Mouse (Mus musculus): ENCODE results near the gene Tcf7.
A peak's percentile ranks its signal among the peaks of the same experiment; 100 is the strongest.

Tcf7 gene

DNA sequence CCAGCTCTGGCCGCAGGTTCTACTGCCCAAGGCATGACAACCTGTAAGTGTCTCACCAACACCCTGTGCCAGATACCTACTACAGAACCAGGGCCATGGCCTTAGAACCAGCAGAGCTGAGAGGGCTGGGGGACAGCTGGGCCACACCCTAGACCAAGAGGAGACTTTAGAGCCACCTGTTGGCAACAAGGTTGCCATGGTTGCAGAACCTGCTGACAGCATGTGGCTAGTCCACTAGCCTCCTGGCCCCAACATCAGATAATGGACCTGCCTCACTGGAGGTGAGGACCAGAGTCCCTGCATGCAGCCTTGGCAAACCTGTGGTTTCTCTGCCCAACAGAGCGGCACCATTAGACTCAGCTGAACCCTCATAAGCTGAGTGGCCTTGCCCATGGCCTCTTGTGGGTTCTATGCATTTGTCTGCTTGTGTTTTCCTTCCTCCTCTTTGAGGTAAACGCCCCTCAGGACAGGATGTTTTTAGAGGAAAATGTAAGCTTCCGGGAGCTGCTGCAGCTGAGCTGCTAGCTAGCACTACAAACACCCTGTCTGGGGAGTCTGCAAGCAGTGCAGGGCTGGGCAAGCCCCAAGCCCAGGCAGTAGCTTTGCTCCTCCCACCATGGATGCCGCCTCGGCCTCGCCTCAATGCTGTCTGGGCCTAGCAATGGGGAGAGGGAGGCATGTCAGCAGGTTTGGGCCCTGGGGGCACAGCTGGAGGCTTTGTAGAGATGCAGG is 14.5 kb downstream of the Tcf7 start:
- peak; percentile 78 to 86 for DNase-seq (ENCODE audit: low spot score in 2 of 2)

DNA sequence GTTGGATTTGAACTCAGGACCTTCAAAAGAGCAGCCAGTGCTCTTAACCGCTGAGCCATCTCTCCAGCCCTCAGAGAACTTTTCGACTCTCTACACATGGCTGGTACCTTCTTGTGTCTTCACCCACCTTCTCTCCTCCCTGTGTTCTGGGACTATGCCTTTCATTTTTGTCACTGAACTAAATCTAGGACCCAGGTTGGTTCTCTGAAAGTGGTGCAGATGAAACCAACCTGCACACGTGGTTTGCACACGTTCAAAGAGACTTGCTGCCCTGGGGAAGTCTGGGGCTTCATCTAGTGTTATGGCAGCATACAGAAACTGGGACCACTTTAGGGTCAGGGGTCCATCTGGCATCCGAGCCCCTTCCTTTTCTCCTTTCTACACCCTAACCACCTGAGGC is 15.5 kb downstream of the Tcf7 start:
- DNase-seq (ENCODE audit: low spot score in 2 of 2), result peak in 1 of 2 experiments; percentile 15

DNA sequence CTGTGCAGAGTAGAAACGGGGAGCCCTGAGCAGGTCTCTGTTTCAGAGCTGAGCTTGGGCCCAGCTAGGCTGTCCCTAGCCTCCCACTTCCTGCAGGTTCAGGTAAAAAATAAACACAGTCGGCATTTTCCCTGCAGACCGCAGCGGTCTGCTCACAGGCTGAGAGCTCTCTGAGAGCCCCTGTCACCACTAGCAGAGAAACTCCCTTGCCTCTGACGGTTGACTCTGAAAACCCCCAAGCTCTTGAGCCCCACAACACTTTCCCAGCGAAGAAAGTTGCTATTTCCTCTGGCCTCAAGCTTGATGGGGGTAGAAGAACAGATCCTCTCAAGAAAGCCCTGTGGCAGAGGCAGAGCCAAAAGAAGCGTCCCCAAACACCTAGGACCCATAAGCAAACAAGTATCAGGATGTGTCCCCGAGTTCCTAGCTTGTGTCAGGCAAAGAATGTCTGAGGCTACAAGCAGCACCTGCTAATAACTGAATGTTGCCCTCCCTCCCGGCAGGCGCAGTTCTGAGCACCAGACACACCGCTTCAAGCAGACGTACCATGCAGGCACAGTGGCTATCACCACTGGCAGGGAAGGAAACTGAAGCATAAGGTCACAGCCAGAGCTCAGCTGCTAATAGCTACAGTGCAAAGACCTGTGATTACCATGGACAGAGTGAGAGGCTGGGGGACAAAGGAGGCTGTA is 17.1 kb downstream of the Tcf7 start:
- DNase-seq (ENCODE audit: low spot score in 2 of 2), result peak; percentile 46 to 61

DNA sequence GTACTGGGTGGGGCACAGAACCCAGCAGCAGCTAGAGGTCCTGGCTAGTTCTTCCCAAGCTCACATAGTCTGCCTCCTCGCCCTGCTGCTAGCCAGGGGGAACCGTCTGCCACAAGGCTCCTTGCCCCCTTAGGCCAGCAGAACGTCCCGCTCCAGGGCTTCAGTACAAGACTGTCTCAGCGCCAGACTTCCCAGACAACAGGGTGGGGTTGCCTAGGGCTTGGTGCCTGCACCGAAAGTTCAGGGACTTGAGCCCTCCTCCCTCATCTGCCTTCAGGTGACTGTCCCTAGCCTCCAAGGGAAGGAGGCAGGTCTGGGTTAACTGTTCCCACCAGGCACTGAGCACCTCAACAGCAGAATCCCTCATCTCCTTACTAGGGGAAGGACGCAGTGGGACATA is 17.9 kb downstream of the Tcf7 start:
- peak; percentile 17 to 18 for DNase-seq (ENCODE audit: low spot score in 2 of 2)

DNA sequence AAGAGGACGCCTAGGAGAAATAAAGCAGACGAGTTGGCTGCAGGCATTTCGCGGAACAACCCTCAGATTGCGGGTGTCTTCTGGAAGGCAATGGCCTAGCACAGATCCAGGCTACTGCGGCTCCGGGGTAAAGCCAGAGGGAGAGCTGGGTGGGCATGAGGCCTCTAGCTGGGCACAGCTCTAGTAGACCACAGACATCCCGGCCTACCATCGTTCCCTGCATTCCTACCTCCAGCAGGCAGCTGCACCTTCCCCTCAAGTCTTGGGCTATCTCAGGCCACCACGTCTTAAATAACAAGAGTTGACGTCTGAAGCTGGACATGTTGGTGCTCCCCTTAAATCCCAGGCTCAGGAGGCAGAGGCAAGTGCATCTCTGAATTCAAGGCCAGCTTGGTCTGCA is 20.5 kb downstream of the Tcf7 start:
- DNase-seq (ENCODE audit: low spot score in 2 of 2), result peak in 1 of 2 experiments; percentile 11

DNA sequence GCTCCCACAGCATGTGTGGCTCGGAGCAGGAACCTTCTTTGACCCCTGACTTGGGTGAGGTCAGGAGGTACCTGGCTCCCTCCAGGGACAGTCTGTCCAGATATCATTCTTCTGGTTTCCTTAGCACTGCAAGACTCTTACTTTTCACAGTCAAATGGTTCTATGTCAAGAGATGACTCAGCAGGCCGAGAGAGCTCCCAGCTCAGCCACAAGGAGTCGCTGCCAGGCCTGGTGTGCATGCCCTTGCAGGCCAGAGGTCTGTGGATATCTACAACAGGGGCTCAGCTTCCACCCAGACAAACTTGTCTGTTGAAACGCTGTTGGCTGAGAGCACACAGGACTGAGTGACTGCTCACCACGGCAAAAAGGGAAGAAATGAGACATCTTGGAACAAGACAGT is 20.9 kb downstream of the Tcf7 start:
- peak; percentile 53 to 62 for DNase-seq (ENCODE audit: low spot score in 2 of 2)

DNA sequence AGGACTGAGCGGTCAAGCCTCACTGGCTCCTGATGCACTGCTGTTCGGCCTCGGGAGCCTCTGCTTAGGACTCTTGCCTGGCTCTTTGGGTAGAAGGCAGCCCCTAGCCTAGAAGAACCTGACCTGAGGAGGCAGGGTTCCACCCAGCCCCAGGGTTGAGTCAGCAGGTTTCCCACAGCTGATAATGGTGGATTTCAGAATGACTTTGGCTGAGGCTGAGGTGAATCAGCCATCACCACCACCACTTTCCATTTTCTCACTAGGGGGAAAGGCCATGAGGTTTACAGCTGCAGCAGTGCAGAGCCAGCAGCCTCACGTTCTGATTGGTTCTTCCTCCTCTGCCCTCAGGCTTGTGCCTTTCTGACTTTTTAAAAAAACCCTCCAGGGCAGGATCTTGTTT is 21.9 kb downstream of the Tcf7 start:
- peak in 1 of 2 experiments; percentile 5 for DNase-seq (ENCODE audit: low spot score in 2 of 2)

DNA sequence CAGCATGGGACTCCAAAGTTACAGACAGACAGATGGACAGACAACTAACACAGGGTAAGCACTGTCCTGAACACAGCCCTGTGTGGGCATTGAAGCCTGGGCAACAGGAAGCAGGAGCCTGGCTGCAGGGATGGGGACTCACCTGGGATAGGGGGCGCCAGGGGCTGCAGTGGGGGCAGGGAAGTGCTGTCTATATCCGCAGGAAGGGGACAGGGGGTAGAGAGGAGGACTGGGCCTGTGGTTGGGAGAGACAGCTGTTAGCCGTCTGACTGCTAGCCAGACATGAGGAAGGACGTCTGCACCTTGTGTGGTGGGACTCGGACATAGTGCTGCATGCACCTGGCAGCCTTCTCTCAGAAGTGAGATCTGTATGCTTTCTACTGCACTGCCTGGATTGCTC is 24.1 kb downstream of the Tcf7 start:
- DNase-seq (ENCODE audit: low spot score in 2 of 2), result peak; percentile 30 to 37

DNA sequence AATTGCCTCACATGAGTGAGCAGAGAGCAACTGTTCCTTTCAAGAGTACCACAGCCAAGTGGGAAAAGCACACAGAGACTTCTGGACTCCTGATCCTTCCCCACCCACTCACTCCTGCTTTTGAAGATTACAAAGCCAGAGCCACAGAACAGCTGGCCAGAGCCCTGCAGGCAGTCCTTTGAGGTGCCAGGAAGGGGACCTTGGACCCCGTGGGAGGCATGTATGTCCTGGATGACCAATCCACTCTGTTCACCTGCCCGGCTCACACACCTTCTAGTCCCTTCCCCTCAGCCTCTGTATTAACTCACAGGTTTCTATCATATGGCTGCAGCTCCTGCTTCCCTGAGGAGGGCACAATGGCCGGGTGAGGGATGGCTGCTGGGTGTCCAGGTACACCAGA is 25.4 kb downstream of the Tcf7 start:
- no peak for DNase-seq (ENCODE audit: low spot score in 2 of 2)

DNA sequence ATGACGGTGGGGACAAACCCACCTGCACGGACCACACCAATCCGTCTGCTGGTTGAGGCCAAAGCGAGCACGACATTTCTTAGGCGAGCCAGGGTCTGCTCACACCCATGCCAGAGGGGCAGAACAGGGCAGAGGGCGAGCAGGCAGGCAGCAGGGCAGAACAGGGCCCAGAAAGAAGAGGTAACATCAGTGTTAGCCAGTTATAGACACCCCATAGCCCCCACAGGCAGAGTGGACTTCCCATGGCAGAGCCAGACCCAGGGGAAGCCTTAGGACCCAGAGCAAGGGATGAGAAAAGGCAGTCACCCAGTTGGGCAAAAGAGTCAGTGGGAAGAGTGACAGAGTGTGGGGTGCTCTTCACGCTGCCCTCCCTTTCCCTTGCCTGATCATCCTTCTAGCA is 27.7 kb downstream of the Tcf7 start:
- DNase-seq (ENCODE audit: low spot score in 2 of 2), result peak in 1 of 2 experiments; percentile 8

DNA sequence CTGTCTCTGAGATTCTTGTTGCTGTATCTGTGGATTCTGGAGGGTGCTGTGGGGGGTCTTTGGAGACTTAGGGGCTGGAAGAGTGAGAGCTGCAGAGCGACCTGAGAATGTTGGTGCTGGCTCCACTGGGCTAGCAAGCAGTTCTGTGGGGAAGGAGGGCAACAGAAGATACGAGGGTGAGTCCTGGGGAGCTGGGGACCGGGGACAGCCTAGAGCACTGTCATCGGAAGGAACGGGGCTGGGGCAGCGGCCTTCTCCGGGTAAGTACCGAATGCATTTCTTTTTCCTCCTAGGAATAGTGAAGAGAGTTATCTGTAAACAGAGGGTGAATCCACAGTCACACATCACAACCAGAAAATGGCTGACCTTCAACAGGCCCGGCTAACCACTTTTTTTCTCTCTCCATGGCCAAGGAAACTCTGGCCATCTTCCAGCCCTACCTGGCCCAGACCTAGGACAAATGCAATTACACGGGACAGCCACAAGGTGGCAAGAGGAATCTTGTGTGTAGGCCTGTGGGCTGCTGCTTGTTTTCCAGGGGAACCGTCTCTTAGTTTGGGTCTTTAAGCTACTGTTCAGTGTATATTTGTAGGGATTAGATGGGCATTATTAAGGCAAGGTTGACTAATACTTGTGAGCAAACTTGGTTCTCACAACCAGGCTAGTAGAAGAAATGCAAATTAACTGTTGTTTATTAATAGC is 29.0 kb downstream of the Tcf7 start:
- peak; percentile 25 to 55 for DNase-seq (ENCODE audit: low spot score in 2 of 2)

DNA sequence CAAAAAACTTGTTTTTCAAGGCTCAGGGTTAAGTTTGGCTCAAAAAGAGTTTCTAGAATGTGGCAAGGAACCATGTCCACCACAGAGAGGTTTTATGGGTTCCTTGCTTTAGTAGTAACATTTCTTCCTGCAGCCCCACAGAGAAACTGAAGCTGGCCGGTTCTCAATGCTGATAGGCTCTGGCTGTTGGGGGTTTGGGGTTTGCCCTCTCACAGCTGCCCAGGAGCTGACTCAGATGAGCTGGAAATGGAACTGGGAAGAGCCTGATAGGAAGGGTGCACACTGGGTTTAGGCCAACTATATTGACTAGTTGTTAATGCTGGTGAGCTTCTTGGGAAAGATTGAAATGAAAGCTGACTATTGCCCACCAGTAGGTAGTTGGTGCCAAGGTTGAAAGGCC is 30.1 kb downstream of the Tcf7 start:
- peak in 1 of 2 experiments; percentile 20 for DNase-seq (ENCODE audit: low spot score in 2 of 2)

DNA sequence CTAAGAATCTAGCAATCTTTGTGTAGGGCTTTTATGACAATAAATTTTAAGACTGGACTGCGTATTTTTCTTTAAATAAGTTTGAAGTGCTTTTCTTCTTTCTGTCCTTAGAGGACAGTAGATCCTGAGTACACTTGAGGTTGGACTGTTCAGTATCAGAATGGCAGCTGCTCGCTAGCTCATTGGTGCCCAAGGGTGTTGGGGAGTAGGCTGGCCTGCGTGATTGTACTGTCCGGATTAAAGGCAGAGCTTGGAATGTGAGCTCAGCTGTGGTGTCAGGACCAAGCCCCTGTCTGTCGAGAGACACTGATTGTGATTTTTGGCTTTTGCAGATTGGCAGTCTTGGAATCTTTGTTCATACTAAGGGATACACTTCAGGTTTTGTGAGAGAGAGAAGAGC is 31.0 kb downstream of the Tcf7 start:
- DNase-seq (ENCODE audit: low spot score in 2 of 2), result peak in 1 of 2 experiments; percentile 23

DNA sequence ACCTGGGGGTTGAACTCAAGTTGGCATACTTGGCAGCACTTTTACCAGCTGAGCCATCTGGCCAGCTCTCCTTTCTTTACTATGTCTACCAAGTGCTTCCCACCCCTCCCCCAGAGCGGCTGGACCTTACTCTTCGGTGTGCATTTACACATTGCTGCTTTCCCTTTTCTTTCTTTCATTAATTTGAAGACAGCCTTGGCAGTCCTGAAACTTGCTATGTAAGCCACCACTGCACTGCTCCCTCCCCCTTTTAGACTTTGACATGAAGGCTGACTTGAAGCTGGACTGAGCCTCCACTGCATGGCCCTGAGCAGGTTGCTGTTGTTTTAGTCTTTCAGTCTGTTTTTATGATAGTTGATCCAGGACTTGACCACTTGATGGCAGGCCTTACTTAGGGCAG is 33.4 kb downstream of the Tcf7 start:
- DNase-seq (ENCODE audit: low spot score in 2 of 2), result no peak

DNA sequence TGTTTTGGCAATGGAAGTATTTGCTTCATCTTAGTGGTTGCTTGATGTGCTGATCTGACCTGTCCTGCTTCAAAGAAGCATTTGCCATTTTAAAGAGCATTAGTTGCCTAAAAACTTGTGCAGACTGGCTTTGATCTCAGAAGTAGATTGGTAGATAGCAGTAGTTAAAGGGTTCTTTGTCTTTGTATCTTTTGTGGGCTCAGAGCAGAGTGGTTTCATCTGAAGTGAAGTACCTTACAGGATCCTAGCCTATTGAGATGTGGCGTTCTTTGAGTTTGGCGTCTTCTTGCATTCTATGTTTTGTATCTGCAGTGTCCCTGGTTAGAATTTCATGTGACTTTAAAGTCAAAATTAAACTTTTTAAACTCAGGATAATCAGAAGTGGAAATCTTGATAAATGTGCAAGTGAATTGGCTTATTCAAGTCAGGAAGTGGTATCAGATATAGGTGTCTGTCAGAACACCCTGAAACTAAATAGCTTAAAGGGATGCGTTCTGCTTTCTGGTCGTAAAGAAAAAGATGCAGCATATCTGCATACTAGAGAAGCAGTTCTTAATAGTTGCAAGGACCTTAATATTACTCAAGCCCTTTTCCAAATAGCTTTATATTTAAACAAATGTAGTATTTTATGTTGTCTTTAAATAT is 41.8 kb downstream of the Tcf7 start:
- no peak for DNase-seq (ENCODE audit: low spot score in 2 of 2)

DNA sequence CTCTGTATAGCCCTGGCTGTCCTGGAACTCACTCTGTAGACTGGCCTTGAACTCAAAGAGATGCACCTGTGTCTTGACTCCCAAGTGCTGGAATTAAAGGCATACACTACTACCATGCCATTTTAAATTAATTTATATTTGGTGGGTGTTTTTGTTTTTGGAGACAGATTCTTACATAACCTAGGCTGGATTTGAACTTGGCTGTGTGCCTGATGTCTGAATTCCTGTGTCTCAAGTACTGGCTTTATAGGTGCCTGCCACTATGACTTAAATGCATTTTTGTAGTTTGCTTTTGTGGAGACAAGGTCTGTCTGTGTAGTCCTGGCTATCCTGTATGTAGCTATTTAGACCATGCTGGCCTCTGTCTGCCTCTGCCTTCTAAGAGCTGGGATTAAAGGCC is 48.3 kb downstream of the Tcf7 start:
- no peak for DNase-seq (ENCODE audit: low spot score in 2 of 2)

DNA sequence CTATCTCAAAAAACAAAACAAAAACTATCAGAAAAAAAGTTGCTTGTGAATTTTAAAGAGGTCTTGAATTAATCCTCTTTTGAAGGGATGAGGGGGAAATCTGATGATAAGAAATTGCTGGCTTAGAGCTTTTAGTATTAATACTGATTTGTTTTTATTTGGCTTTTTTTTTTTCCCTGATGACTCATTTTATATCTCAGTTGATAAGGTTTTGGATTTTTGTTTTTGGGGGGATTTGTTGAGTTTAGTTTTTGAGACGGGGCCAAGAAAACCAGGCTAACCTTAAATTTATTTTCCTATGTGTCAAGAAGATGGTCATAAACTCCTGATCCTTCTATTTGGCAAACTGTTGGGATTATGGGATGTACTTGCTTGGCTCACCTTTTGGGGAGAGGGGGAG is 48.9 kb downstream of the Tcf7 start:
- no peak for DNase-seq (ENCODE audit: low spot score in 2 of 2)

DNA sequence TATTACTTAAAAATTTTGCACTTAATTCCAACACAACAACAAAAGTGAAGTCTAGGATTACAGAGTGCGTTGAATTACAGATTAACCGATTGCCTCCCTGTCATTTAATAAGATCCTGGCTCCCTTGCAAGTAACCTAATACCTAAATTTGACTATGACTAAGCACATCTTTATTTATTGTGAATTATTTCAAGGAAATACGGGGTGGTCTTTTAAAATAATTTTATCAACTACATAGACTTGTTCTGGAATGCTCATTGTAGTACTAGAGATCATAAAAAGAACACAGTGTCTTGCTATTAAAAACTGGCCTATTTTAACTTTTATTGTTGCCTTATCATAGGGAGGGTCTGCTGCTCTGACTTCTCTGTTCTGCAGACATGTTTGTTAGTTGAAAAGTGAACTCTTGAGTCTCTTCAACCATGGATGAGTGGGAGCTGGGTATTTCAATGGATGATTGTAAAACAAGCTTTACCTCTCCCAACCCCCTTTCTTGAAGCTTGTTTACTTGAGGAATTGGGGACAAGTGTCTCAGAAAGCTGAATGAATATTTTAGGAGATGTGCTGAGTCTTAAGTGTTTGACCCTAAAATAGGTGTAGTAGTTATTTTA is 49.7 kb downstream of the Tcf7 start:
- DNase-seq (ENCODE audit: low spot score in 2 of 2), result no peak

DNA sequence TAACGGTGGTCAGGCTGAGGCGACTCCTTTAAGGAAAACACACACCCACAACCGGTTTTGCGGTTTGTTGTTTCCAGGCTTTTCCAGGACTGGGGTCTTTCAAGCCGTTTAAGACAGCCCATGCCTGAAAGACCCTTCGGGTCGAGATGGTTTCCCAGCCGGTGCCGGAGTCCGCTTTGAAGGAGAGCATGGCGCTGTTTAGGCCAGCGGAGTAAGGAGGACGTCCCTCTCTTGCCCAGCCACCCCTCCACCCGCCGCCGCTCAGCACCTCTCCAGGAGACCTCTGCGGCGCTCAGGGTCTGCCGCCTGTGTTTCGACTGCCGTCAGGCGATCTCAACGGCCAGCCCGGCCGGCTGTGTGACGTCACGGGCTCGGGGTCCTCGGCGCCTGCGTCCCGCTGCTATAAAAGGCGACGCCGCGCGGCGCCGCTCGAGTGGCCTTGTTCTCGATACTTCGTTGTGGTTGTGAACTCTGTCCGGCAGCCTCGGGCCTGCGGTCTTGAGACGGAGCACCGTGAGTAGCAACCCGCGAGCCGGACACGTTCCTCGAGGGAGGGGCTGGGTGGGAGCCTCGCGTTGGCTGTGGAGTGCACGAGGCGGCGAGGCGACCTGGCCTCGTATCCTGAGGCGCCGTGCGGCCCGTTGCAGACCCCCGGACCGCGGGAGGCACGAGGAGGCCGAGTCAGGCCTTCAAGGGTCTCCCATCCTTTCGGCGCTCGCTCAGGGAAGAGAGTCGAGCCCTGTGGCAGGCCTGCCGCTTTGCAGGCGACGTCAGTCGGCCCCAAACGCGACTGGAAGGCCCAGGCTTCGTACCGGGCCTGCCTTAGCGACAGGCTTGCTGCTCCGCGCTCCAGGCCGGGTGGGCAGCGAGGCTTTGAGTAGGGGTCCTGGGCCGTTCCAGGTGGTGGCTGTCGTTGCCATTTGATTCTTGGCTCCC is 50.9 kb downstream of the Tcf7 start, which contains the start of gene Skp1a:
Gene Skp1a, plus strand, starts transcription at position 390 of the 936 bp plus-strand sequence.
- peak; percentile 88 to 95 for DNase-seq (ENCODE audit: low spot score in 2 of 2)

DNA sequence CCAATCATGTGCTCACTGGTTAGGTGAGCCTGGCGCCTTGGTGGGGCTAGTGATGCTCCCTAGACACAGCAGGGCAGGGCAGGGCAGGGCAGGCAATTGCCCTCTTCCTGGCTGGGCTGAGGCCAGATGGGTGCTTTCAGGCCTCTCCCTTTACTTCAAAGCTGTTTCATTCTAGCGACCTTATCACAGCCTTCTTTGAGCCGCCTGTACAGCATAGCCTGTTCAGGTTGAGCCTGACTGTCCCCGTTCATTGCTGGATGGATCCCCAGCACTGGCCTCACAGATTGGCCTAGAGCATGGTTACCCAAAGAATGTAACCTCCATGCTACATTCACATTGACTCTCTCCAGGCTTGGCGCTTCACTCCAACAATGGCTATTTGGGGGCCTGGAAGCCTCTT is 52.1 kb downstream of the Tcf7 start:
- no peak for DNase-seq (ENCODE audit: low spot score in 2 of 2)
